ENCODE assay signal across 7 mouse cellular contexts in genomic region chr10:57743606-57744016, GRCm38 (mm10). TPM values are rescaled to one million over a fixed set of nuclear protein-coding genes. Genes with fewer than 3 reads are reported as not detected.
DNase-seq lines count a peak whose midpoint lies in the region; ATAC-seq and TF ChIP-seq lines count a peak whose summit lies in the region.

No protein-coding gene starts in this region.

- no peak overlapping the region for H3K27ac ChIP-seq in hindbrain, embryonic 12.5 days
- H3K27ac ChIP-seq in lung, embryonic 16.5 days (ENCODE audit: low read length): no peak overlapping the region

- no peak for TF ChIP-seq CTCF in G1E (IDR thresholded peaks at IDR 0.05; ENCODE audit: low read depth, low read length)

- no peaks in the 10 kb centered on the region for H3K36me3 ChIP-seq in G1E (replicated peaks)
- no peaks in the 10 kb centered on the region for H3K36me3 ChIP-seq in hindbrain, embryonic 12.5 days
- H3K36me3 ChIP-seq in lung, embryonic 16.5 days (ENCODE audit: control insufficient read depth, insufficient read depth, low read length): no peaks in the 10 kb centered on the region

- no peak overlapping the region for H3K9ac ChIP-seq in hindbrain, embryonic 12.5 days
- peak overlapping the region; percentile 46; the same call in 1 of the 2 replicates for H3K9ac ChIP-seq in lung, embryonic 16.5 days (ENCODE audit: low read length)

- H3K4me2 ChIP-seq in hindbrain, embryonic 12.5 days (replicated peaks): peak overlapping the region; percentile 50
- peak overlapping the region; percentile 61 for H3K4me2 ChIP-seq in lung, embryonic 16.5 days (ENCODE audit: low read depth, low read length)

- H3K4me1 ChIP-seq in G1E (ENCODE audit: insufficient read depth, low read depth, low read length): peaks cover 4% of the 10 kb centered on the region; the same call in 1 of the 2 replicates
- H3K4me1 ChIP-seq in hindbrain, embryonic 12.5 days: no peaks in the 10 kb centered on the region
- no peaks in the 10 kb centered on the region for H3K4me1 ChIP-seq in lung, embryonic 16.5 days (replicated peaks; ENCODE audit: control insufficient read depth, insufficient read depth, low read length)

- no peak overlapping the region; the same call in 1 of the 2 replicates for H3K4me3 ChIP-seq in G1E (ENCODE audit: low read depth, low read length)
- H3K4me3 ChIP-seq in hindbrain, embryonic 12.5 days: peak overlapping the region; percentile 31
- H3K4me3 ChIP-seq in lung, embryonic 16.5 days (ENCODE audit: low read length): peak overlapping the region; percentile 54

- H3K9me3 ChIP-seq in G1E (replicated peaks): no peaks in the 10 kb centered on the region
- H3K9me3 ChIP-seq in hindbrain, embryonic 12.5 days (replicated peaks): no peaks in the 10 kb centered on the region
- no peaks in the 10 kb centered on the region for H3K9me3 ChIP-seq in lung, embryonic 16.5 days (ENCODE audit: control insufficient read depth, low read length)

- peak; percentile 3 for DNase-seq in G1E (ENCODE audit: low spot score)
- DNase-seq in adrenal gland, postnatal 25 days: peak; percentile 7
- DNase-seq in fibroblast of lung, adult 2 months (ENCODE audit: low read depth): peak; percentile 67
- peak; percentile 43 to 64 for DNase-seq in layer of hippocampus, postnatal 10 days (ENCODE audit: low spot score in 2 of 2)
- DNase-seq in retina, embryonic 14.5 days (ENCODE audit: low spot score): peak; percentile 90

- WGBS in hindbrain, embryonic 12.5 days: 3% methylated on average over 6 of the region's 6 CpGs
- 3% methylated on average over 6 of the region's 6 CpGs for WGBS in lung, embryonic 16.5 days

- H3K27me3 ChIP-seq in G1E (ENCODE audit: insufficient read depth, low read length): no peaks in the 10 kb centered on the region
- no peaks in the 10 kb centered on the region for H3K27me3 ChIP-seq in hindbrain, embryonic 12.5 days
- H3K27me3 ChIP-seq in lung, embryonic 16.5 days (ENCODE audit: control insufficient read depth, insufficient read depth, low read depth, low read length): no peaks in the 10 kb centered on the region

- no peak for ATAC-seq in G1E (ENCODE audit: extremely low read depth, insufficient number of reproducible peaks, low FRiP score, poor library complexity, severe bottlenecking)
- peak; percentile 81 for ATAC-seq in hindbrain, embryonic 12.5 days (ENCODE audit: low FRiP score)
- ATAC-seq in lung, embryonic 16.5 days (ENCODE audit: low read depth): peak; percentile 66; the same call in 1 of the 2 replicates

RNA-seq across cellular contexts. Expression of gene Fabp7, which starts 41.1 kb away (rescaled TPM):
- total RNA-seq in G1E (2014; fragmentation: Nextera tagmentation): 0.98 TPM in 1 of 2 replicates, not detected in the other
- 0.33 TPM in 1 of 2 replicates, not detected in the other for total RNA-seq in G1E (2017)
- polyA plus RNA-seq in G1E (2012): not detected in 2 replicates
- 0.97 TPM in 1 of 2 replicates, not detected in the other for total RNA-seq in adrenal gland, postnatal 25 days (2021)
- polyA plus RNA-seq in hindbrain, embryonic 12.5 days (2016; fragmentation: Nextera tagmentation; extraction: Ambion mirVana): 1,425 and 1,599 TPM in 2 replicates
- 100 to 1,000 TPM; 606 to 635 TPM for total RNA-seq in layer of hippocampus, postnatal 10 days (2021)
- polyA plus RNA-seq in lung, embryonic 16.5 days (2015; fragmentation: Nextera tagmentation; extraction: Ambion mirVana): 11.9 and 15.1 TPM in 2 replicates

RNA-seq across cellular contexts. Expression of gene Smpdl3a, which starts 50.5 kb away (rescaled TPM):
- total RNA-seq in G1E (2014; fragmentation: Nextera tagmentation) (not detected in 2 replicates), G1E (2017) (0.12 TPM in 1 of 2 replicates, not detected in the other)
- not detected in 2 replicates for polyA plus RNA-seq in G1E (2012)
- 36.0 and 38.7 TPM in 2 replicates for total RNA-seq in adrenal gland, postnatal 25 days (2021)
- polyA plus RNA-seq in hindbrain, embryonic 12.5 days (2016; fragmentation: Nextera tagmentation; extraction: Ambion mirVana): 13.3 and 17.1 TPM in 2 replicates
- total RNA-seq in layer of hippocampus, postnatal 10 days (2021): 10 to 100 TPM; 25.6 to 27.4 TPM
- 29.3 and 34.6 TPM in 2 replicates for polyA plus RNA-seq in lung, embryonic 16.5 days (2015; fragmentation: Nextera tagmentation; extraction: Ambion mirVana)

Comparison
In these comparisons a context has a peak if more than half of its experiments do, and no peak if none do; other contexts are left out.
1. DNase-seq: peak in every context shown above with its lines; median percentile 90 in retina, embryonic 14.5 days; 67 in fibroblast of lung, adult 2 months; 54 in layer of hippocampus, postnatal 10 days; 7 in adrenal gland, postnatal 25 days; 3 in G1E.
2. RNA of gene Fabp7, which starts 41.1 kb away (total RNA-seq): 606 to 635 TPM in layer of hippocampus, postnatal 10 days; 0.33 to 0.98 TPM in G1E and 0.97 TPM in adrenal gland, postnatal 25 days; every median in the first group is over 100 times any median in the second.
3. RNA of gene Smpdl3a, which starts 50.5 kb away (total RNA-seq): 36.0 to 38.7 TPM in adrenal gland, postnatal 25 days and 25.6 to 27.4 TPM in layer of hippocampus, postnatal 10 days; 0.12 TPM in G1E; every median in the first group is over 10 times any median in the second.